Mouse (Mus musculus) cerebellum, adult 2 months (tissue): ENCODE results near the gene Fbxl13. TPM values are rescaled to one million over a fixed set of nuclear protein-coding genes. Genes with fewer than 3 reads are reported as not detected.

Experiments used
- DNase-seq, 2 experiments: peaks; one replicate each; pipeline ENCODE4 v3.0.0; 2021
- H3K27ac ChIP-seq: fragments of 200-500 bp; 2 replicates; pipeline ENCODE4 v1.5.1; 2012; ENCODE audit warnings: low read length, control low read depth, inconsistent platforms; ENCODE audit not compliant: insufficient read depth
- H3K27me3 ChIP-seq: fragments of 200-500 bp; 2 replicates; pipeline ENCODE4 v1.6.1; 2012; ENCODE audit warnings: inconsistent platforms, mild to moderate bottlenecking, low read length, moderate library complexity; ENCODE audit not compliant: control insufficient read depth, insufficient read depth
- H3K4me1 ChIP-seq: fragments of 200-500 bp; 2 replicates; pipeline ENCODE4 v1.6.1; 2011; ENCODE audit warnings: low read length; ENCODE audit not compliant: control insufficient read depth, insufficient read depth
- H3K4me3 ChIP-seq: fragments of 200-500 bp; replicated peaks from 2 replicates; pipeline ENCODE3; 2011; ENCODE audit warnings: mild to moderate bottlenecking, low read depth, low read length, control low read depth; ENCODE audit not compliant: insufficient read depth
- CTCF ChIP-seq: fragments of 200-500 bp; IDR thresholded peaks from 2 replicates; pipeline ENCODE4 v1.5.1; 2011; ENCODE audit warnings: low read depth, mild to moderate bottlenecking, control low read depth, low read length, moderate library complexity, borderline replicate concordance; ENCODE audit not compliant: insufficient read depth
- POLR2A ChIP-seq: fragments of 200-500 bp; IDR thresholded peaks from 2 replicates; pipeline ENCODE4 v1.6.1; 2011; ENCODE audit warnings: low read length, control low read depth, borderline replicate concordance; ENCODE audit not compliant: insufficient read depth
- WGBS: fragments of 180-500 bp; shearing (Covaris S2); methylation state at CpG from one replicate; pipeline ENCODE4 v1.1.7; 2018; 5-methylcytosine and 5-hydroxymethylcytosine counted together
- polyA plus RNA-seq: library from polyadenylated mRNA; depleted of rRNA; stranded (reverse); fragments of >200 nt; gene quantifications from 2 replicates; pipeline ENCODE4 v1.2.3, GENCODE M21; 2012

The Fbxl13 gene
- polyA plus RNA-seq, 1 experiment = 0.21 TPM

GRCm38 (mm10) chr5:21542226-21542625, 103.2 kb downstream of the Fbxl13 start:
- Histone ChIP-seq H3K27me3 (no peaks in the 10 kb centered on the region), H3K27ac (no peak overlapping the region), H3K4me1 (no peaks in the 10 kb centered on the region), H3K4me3 (no peak overlapping the region)
- TF ChIP-seq CTCF = no peak
- no peak for TF ChIP-seq POLR2A
- WGBS = 89% methylated on average over 4 of the region's 4 CpGs
- DNase-seq = no peak

- TF ChIP-seq POLR2A (no peak), CTCF (no peak)
- no peaks in the 10 kb centered on the region for H3K27me3 ChIP-seq
- no peaks in the 10 kb centered on the region for H3K4me1 ChIP-seq
- no peak for DNase-seq
- no peak overlapping the region for H3K4me3 ChIP-seq
- no peak overlapping the region for H3K27ac ChIP-seq
- WGBS = 71% methylated on average over 5 of the region's 5 CpGs
These were observed 112.5 kb downstream of the Fbxl13 start for GRCm38 (mm10) chr5:21532921-21533320.

GRCm38 (mm10) chr5:21532126-21532525, 113.3 kb downstream of the Fbxl13 start:
- no peak for DNase-seq
- no peak overlapping the region for H3K4me3 ChIP-seq
- no peaks in the 10 kb centered on the region for H3K4me1 ChIP-seq
- H3K27me3 ChIP-seq = no peaks in the 10 kb centered on the region
- H3K27ac ChIP-seq = no peak overlapping the region
- WGBS = 89% methylated on average over 2 of the region's 2 CpGs
- no peak for TF ChIP-seq POLR2A
- no peak for TF ChIP-seq CTCF

GRCm38 (mm10) chr5:21529110-21529720, 116.2 kb downstream of the Fbxl13 start:
- WGBS = 85% methylated on average over 8 of the region's 8 CpGs
- Histone ChIP-seq H3K4me1 (no peaks in the 10 kb centered on the region), H3K27ac (no peak overlapping the region), H3K27me3 (no peaks in the 10 kb centered on the region), H3K4me3 (no peak overlapping the region)
- DNase-seq = no peak
- TF ChIP-seq CTCF (no peak), POLR2A (no peak)

- H3K27ac ChIP-seq = no peak overlapping the region
- H3K4me3 ChIP-seq = no peak overlapping the region
- TF ChIP-seq CTCF = no peak
- TF ChIP-seq POLR2A = no peak
- no peaks in the 10 kb centered on the region for H3K4me1 ChIP-seq
- no peaks in the 10 kb centered on the region for H3K27me3 ChIP-seq
- DNase-seq = no peak
- 72% methylated on average over 15 of the region's 15 CpGs for WGBS
These were observed 117.2 kb downstream of the Fbxl13 start for GRCm38 (mm10) chr5:21528068-21528842.

- H3K27me3 ChIP-seq = no peaks in the 10 kb centered on the region
- TF ChIP-seq CTCF (no peak), POLR2A (no peak)
- no peak for DNase-seq
- H3K27ac ChIP-seq = no peak overlapping the region
- WGBS = 30% methylated on average over 4 of the region's 4 CpGs
- H3K4me3 ChIP-seq = no peak overlapping the region
- H3K4me1 ChIP-seq = no peaks in the 10 kb centered on the region
These were observed 117.9 kb downstream of the Fbxl13 start for GRCm38 (mm10) chr5:21527488-21527911.

- H3K4me1 ChIP-seq = no peaks in the 10 kb centered on the region
- no peak overlapping the region for H3K27ac ChIP-seq
- H3K4me3 ChIP-seq = no peak overlapping the region
- H3K27me3 ChIP-seq = no peaks in the 10 kb centered on the region
- 34% methylated on average over 11 of the region's 11 CpGs for WGBS
- no peak for DNase-seq
- TF ChIP-seq POLR2A = no peak
- TF ChIP-seq CTCF = no peak
These were observed 118.5 kb downstream of the Fbxl13 start for GRCm38 (mm10) chr5:21526835-21527485.

GRCm38 (mm10) chr5:21519166-21519565, 126.3 kb downstream of the Fbxl13 start:
- no peak for DNase-seq
- no peak overlapping the region for H3K27ac ChIP-seq
- TF ChIP-seq POLR2A = no peak
- TF ChIP-seq CTCF = no peak
- WGBS = 82% methylated on average over 3 of the region's 3 CpGs
- no peaks in the 10 kb centered on the region for H3K27me3 ChIP-seq
- H3K4me3 ChIP-seq = no peak overlapping the region
- H3K4me1 ChIP-seq = no peaks in the 10 kb centered on the region
